Mouse (Mus musculus) gastrocnemius, adult 8-10 months (tissue): Measurements from ENCODE around the gene Gm13276. TPM values are rescaled to one million over a fixed set of nuclear protein-coding genes. Genes with fewer than 3 reads are reported as not detected.
"Not testable (repeated sequence)": the region's sequence is repeated elsewhere in the genome, so short reads cannot be mapped to it uniquely, and the experiment has no call there.

Source experiments
- DNase-seq, 2 experiments: peaks; one replicate each; pipeline ENCODE4 v3.0.0; 2022; ENCODE audit warnings: low spot score in 2 of 2
- total RNA-seq, 4 experiments: library from RNA; stranded (reverse); gene quantifications; 2 replicates each; pipeline ENCODE4 v1.2.4; 2022

The Gm13276 gene
- total RNA-seq, 4 experiments from 2014 or later: not detected

GRCm38 (mm10) chr4:88782335-88782734 lies 3.2 kb upstream of the Gm13276 start:
- DNase-seq: not testable (repeated sequence)

- DNase-seq: peak; percentile 17 to 48
Measured at GRCm38 (mm10) chr4:88788402-88788801, 2.9 kb downstream of the Gm13276 start, which contains the start of gene Gm13277. Gene Gm13277 (plus strand): TSS chr4:88788632.

GRCm38 (mm10) chr4:88791250-88791649 lies 5.7 kb downstream of the Gm13276 start, which contains the start of gene Gm13278:
Gene Gm13278 (plus strand): TSS chr4:88791550.
- not testable (repeated sequence) for DNase-seq

- peak; percentile 63 for DNase-seq
Measured at GRCm38 (mm10) chr4:88793936-88794675, 8.6 kb downstream of the Gm13276 start, which contains the start of gene Gm13275. Gene Gm13275 (plus strand): TSS chr4:88794487.

- not testable (repeated sequence) for DNase-seq
Measured at GRCm38 (mm10) chr4:88797097-88797496, 11.6 kb downstream of the Gm13276 start, which contains the start of gene Gm13279. Gene Gm13279 (plus strand): TSS chr4:88797397.

- DNase-seq: not testable (repeated sequence)
Measured at GRCm38 (mm10) chr4:88799365-88799764, 13.9 kb downstream of the Gm13276 start, which contains the start of gene Gm13285. Gene Gm13285 (plus strand): TSS chr4:88799665.

- DNase-seq: not testable (repeated sequence)
Measured at GRCm38 (mm10) chr4:88802954-88803353, 17.4 kb downstream of the Gm13276 start, which contains the start of gene Gm13287. Gene Gm13287 (plus strand): TSS chr4:88803254.

GRCm38 (mm10) chr4:88805231-88805630 lies 19.7 kb downstream of the Gm13276 start, which contains the start of gene Gm13288:
Gene Gm13288 (plus strand): TSS chr4:88805531.
- not testable (repeated sequence) for DNase-seq

GRCm38 (mm10) chr4:88805761-88806160 lies 20.3 kb downstream of the Gm13276 start:
- peak in 1 of 2 experiments; percentile 10 for DNase-seq

- no peak for DNase-seq
Measured at GRCm38 (mm10) chr4:88815928-88816327, 30.4 kb downstream of the Gm13276 start, which contains the start of gene Ifna7. Gene Ifna7 (plus strand): TSS chr4:88816228.

GRCm38 (mm10) chr4:88819659-88820058 lies 34.1 kb downstream of the Gm13276 start, which contains the start of gene Ifna11:
Gene Ifna11 (plus strand): TSS chr4:88819959.
- no peak for DNase-seq

- DNase-seq: no peak
Measured at GRCm38 (mm10) chr4:88822995-88823394, 37.5 kb downstream of the Gm13276 start.

GRCm38 (mm10) chr4:88827116-88827515 lies 41.6 kb downstream of the Gm13276 start, which contains the start of gene Ifna6:
Gene Ifna6 (plus strand): TSS chr4:88827416.
- DNase-seq: not testable (repeated sequence)

- DNase-seq: no peak
Measured at GRCm38 (mm10) chr4:88830523-88830922, 45.0 kb downstream of the Gm13276 start.

- not testable (repeated sequence) for DNase-seq
Measured at GRCm38 (mm10) chr4:88835225-88835624, 49.7 kb downstream of the Gm13276 start, which contains the start of gene Ifna5. Gene Ifna5 (plus strand): TSS chr4:88835525.

Other genes starting within 250 kb of the Gm13276 start
- gene Ifna15, start 227.5 kb upstream of the Gm13276 start, total RNA-seq: not detected
- gene Ifna14, start 213.9 kb upstream of the Gm13276 start, total RNA-seq: not detected
- not detected for gene Ifna9, start 193.3 kb upstream of the Gm13276 start, total RNA-seq
- gene Ifna12, start 182.3 kb upstream of the Gm13276 start, total RNA-seq: not detected
- gene C87499, start 151.3 kb upstream of the Gm13276 start, total RNA-seq: not detected
- not detected for gene Ifna13, start 141.2 kb upstream of the Gm13276 start, total RNA-seq
- gene Ifna16, start 108.8 kb upstream of the Gm13276 start, total RNA-seq: not detected
- not detected for gene Ifna2, start 101.8 kb upstream of the Gm13276 start, total RNA-seq
- gene Ifnab, start 94.3 kb upstream of the Gm13276 start, total RNA-seq: not detected
- under 1 TPM in 3 of 4 experiments, not detected in 1; 0.24 to 0.51 (median 0.38) TPM for gene Gm26566, start 63.9 kb upstream of the Gm13276 start, total RNA-seq
- 10 to 100 TPM; 54.5 to 64.5 (median 57.9) TPM for gene Klhl9, start 63.2 kb upstream of the Gm13276 start, total RNA-seq
- not detected for gene Gm13271, start 30.8 kb upstream of the Gm13276 start, total RNA-seq
- not detected for gene Gm13283, start 25.6 kb upstream of the Gm13276 start, total RNA-seq
- gene Gm13290, start 11.9 kb upstream of the Gm13276 start, total RNA-seq: not detected
- not detected for gene Gm13289, start 8.8 kb upstream of the Gm13276 start, total RNA-seq
- gene Gm13272, start 5.9 kb upstream of the Gm13276 start, total RNA-seq: not detected
- not detected for gene Ifnz, start 3.6 kb upstream of the Gm13276 start, total RNA-seq
- gene Gm13277, start 2.9 kb downstream of the Gm13276 start, total RNA-seq: not detected
- gene Gm13278, start 5.8 kb downstream of the Gm13276 start, total RNA-seq: not detected
- not detected for gene Gm13275, start 8.8 kb downstream of the Gm13276 start, total RNA-seq
- gene Gm13279, start 11.7 kb downstream of the Gm13276 start, total RNA-seq: not detected
- not detected for gene Gm13285, start 14.0 kb downstream of the Gm13276 start, total RNA-seq
- not detected for gene Gm13287, start 17.5 kb downstream of the Gm13276 start, total RNA-seq
- not detected for gene Gm13288, start 19.8 kb downstream of the Gm13276 start, total RNA-seq
- gene Ifna7, start 30.5 kb downstream of the Gm13276 start, total RNA-seq: not detected
- not detected for gene Ifna11, start 34.2 kb downstream of the Gm13276 start, total RNA-seq
- not detected for gene Ifna6, start 41.7 kb downstream of the Gm13276 start, total RNA-seq
- not detected for gene Ifna5, start 49.8 kb downstream of the Gm13276 start, total RNA-seq
- not detected for gene Ifna4, start 56.2 kb downstream of the Gm13276 start, total RNA-seq
- not detected for gene Ifna1, start 64.4 kb downstream of the Gm13276 start, total RNA-seq
- gene Ifne, start 94.5 kb downstream of the Gm13276 start, total RNA-seq: not detected